Mouse (Mus musculus) forebrain, embryonic 11.5 days (tissue): ENCODE results near the gene Slc4a7. TPM values are rescaled to one million over a fixed set of nuclear protein-coding genes. Genes with fewer than 3 reads are reported as not detected.

Source experiments
- ATAC-seq: fragments of 200-750 bp; cut with Nextera tagmentation; replicated peaks from 2 replicates; pipeline ENCODE4 v1.8.0; 2017; ENCODE audit warnings: moderate TSS enrichment; ENCODE audit not compliant: low FRiP score
- DNase-seq: peaks from one replicate; pipeline ENCODE4 v3.0.0-alpha.2; 2017; ENCODE audit warnings: low spot score
- H3K27ac ChIP-seq: fragments of 300-500 bp; sonication (generic); 2 replicates; pipeline ENCODE4 v1.5.1; 2014; ENCODE audit warnings: low read depth, low read length
- H3K27me3 ChIP-seq: fragments of 300-500 bp; sonication (generic); 2 replicates; pipeline ENCODE4 v1.6.1; 2014; ENCODE audit warnings: mild to moderate bottlenecking, low read length, mixed read lengths; ENCODE audit not compliant: control insufficient read depth, insufficient read depth
- H3K36me3 ChIP-seq: fragments of 300-500 bp; sonication (generic); 2 replicates; pipeline ENCODE4 v1.6.1; 2014; ENCODE audit warnings: mild to moderate bottlenecking, low read length, moderate library complexity, mixed read lengths; ENCODE audit not compliant: control insufficient read depth, insufficient read depth
- H3K4me1 ChIP-seq: fragments of 300-500 bp; sonication (generic); replicated peaks from 2 replicates; pipeline ENCODE4 v1.6.1; 2014; ENCODE audit warnings: low read length, mixed read lengths; ENCODE audit not compliant: control insufficient read depth, insufficient read depth
- H3K4me2 ChIP-seq: fragments of 300-500 bp; sonication (generic); 2 replicates; pipeline ENCODE4 v1.6.1; 2014; ENCODE audit warnings: low read depth, mild to moderate bottlenecking, low read length, moderate library complexity, mixed read lengths; ENCODE audit not compliant: severe bottlenecking
- H3K4me3 ChIP-seq: fragments of 300-500 bp; sonication (generic); 2 replicates; pipeline ENCODE4 v1.5.1; 2014; ENCODE audit warnings: low read depth, low read length
- H3K9ac ChIP-seq: fragments of 300-500 bp; sonication (generic); 2 replicates; pipeline ENCODE4 v1.6.1; 2014; ENCODE audit warnings: low read length
- H3K9me3 ChIP-seq: fragments of 300-500 bp; sonication (generic); 2 replicates; pipeline ENCODE4 v1.6.1; 2016; ENCODE audit warnings: low read length, mixed read lengths; ENCODE audit not compliant: control insufficient read depth
- WGBS: fragments of 180-500 bp; shearing (Covaris S2); extraction: QIAGEN DNeasy Blood & Tissue Kit; methylation state at CpG from one replicate; pipeline ENCODE4 v1.1.7; 2014; 5-methylcytosine and 5-hydroxymethylcytosine counted together
- polyA plus RNA-seq: library from polyadenylated mRNA; unstranded; fragments of >200 nt; fragmentation: Nextera tagmentation; extraction: Ambion mirVana; gene quantifications from 2 replicates; pipeline ENCODE4 v1.2.1, GENCODE M21; 2014

Gene Slc4a7
- 31.7 and 33.5 TPM in 2 replicates for polyA plus RNA-seq

DNA sequence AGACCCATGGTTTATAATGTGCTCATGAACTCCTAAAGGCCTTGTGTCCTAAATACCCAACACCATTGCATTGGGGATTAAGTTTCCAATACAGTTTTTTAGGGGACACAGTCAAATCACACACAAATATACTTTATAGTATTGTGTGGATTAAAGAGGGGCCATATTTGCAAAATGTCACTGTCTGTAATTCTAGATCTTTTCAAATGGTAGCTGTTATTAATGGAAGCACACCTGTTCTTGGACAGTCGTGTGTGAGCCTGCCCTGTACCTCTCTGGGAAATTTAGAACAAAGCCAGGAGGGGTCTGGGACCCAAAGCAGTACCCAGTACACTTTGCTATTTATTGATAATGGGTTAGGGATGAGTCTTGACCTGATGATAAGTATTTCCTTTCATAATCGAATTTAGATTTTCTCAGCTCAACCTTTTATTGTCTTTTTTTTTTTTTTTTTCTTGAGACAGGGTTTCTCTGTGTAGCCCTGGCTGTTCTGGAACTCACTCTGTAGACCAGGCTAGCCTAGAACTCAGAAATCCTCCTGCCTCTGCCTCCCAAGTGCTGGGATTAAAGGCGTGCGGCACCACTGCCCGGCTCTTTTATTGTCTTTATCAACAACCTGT lies at the start of gene Slc4a7:
Gene Slc4a7, plus strand, starts transcription at position 570 of the 620 bp plus-strand sequence.
- no peaks in the 10 kb centered on the region for H3K4me1 ChIP-seq
- H3K4me2 ChIP-seq: peak within 1 kb of the TSS; percentile 65; the same call in 1 of the 2 replicates
- peak within 1 kb of the TSS; percentile 98 for H3K9ac ChIP-seq
- peak within 1 kb of the TSS; percentile 84 for H3K4me3 ChIP-seq
- H3K9me3 ChIP-seq: no peaks in the 10 kb centered on the region
- 86% methylated on average over 5 of the region's 5 CpGs for WGBS
- peak within 1 kb of the TSS; percentile 96 for H3K27ac ChIP-seq
- H3K27me3 ChIP-seq: no peaks in the 10 kb centered on the region
- DNase-seq (no peak), ATAC-seq (peak; percentile 0; the same call in 1 of the 2 replicates)
- H3K36me3 ChIP-seq: no peaks in the 10 kb centered on the region

DNA sequence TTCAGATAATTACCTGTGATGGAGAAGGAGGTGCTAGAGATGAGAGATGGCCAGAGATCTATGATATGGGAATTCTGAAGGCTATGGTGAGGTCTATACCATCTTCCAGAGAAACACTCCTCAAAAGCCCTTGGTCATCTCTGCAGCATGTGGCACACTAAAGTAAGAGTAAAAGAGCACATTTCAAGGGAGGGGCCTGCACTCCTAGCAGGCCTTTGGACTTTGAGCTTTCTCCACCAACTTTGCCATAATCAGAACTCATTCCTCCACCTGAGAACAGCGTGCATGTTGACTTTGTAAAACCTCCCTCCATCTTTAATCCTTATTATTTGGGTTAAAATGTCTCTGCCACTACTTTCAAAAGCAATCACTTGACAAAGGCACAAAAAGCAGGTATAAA lies 31.5 kb upstream of the Slc4a7 start:
- 82% methylated on average over 1 of the region's 1 CpGs for WGBS
- no peaks in the 10 kb centered on the region for H3K27me3 ChIP-seq
- H3K4me3 ChIP-seq: no peak overlapping the region
- no peaks in the 10 kb centered on the region for H3K36me3 ChIP-seq
- H3K27ac ChIP-seq: no peak overlapping the region
- H3K9ac ChIP-seq: no peak overlapping the region
- DNase-seq (no peak), ATAC-seq (no peak)
- H3K9me3 ChIP-seq: no peaks in the 10 kb centered on the region
- H3K4me2 ChIP-seq: no peak overlapping the region
- no peaks in the 10 kb centered on the region for H3K4me1 ChIP-seq

DNA sequence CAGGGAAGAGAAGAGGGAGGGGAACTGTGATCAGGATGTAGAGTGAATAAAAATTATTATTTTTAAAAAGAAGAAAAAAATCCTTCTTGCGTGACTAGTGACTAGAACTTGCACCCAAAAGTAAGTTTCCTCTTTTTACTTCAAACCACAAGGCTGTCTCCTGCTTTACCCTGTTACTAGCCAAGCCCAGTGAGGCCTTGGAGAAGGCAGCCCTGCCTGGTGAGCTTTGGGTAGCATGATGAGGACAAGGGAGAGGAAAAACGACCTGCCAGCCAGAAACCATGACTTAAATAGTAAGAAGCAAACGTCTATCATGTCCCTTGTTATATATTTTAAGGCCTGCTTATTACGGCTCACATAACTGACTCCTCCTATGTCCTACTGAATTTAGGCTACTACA lies 20.5 kb upstream of the Slc4a7 start:
- WGBS: 76% methylated on average over 4 of the region's 4 CpGs
- Histone ChIP-seq H3K9ac (no peak overlapping the region), H3K27ac (no peak overlapping the region), H3K4me3 (no peak overlapping the region), H3K4me2 (no peak overlapping the region), H3K9me3 (no peaks in the 10 kb centered on the region), H3K36me3 (no peaks in the 10 kb centered on the region), H3K4me1 (no peaks in the 10 kb centered on the region), H3K27me3 (no peaks in the 10 kb centered on the region)
- DNase-seq (no peak), ATAC-seq (no peak)

DNA sequence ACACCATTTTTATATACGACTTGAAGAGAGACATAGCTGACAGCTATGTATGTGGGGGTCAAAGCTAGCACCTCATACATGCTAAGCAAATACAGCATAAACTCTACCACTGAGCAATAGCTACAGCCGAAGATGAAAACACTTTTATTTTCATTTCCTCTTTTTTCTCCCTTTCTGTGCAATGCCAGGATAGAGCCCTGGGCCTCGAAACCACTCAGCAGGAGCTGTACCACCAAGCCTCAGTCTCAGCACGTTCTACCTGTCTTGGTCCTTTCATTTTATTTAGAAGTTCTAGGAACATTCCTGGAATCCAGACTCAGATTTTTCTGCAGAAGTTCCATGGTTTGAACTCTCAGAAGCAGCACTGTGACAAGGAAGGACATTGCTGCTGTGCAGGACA lies 17.3 kb upstream of the Slc4a7 start:
- Histone ChIP-seq H3K4me2 (no peak overlapping the region), H3K9me3 (no peaks in the 10 kb centered on the region), H3K4me3 (no peak overlapping the region), H3K27me3 (no peaks in the 10 kb centered on the region), H3K4me1 (no peaks in the 10 kb centered on the region), H3K9ac (no peak overlapping the region), H3K36me3 (no peaks in the 10 kb centered on the region), H3K27ac (no peak overlapping the region)
- ATAC-seq (no peak), DNase-seq (no peak)
- WGBS: 74% methylated on average over 4 of the region's 4 CpGs

DNA sequence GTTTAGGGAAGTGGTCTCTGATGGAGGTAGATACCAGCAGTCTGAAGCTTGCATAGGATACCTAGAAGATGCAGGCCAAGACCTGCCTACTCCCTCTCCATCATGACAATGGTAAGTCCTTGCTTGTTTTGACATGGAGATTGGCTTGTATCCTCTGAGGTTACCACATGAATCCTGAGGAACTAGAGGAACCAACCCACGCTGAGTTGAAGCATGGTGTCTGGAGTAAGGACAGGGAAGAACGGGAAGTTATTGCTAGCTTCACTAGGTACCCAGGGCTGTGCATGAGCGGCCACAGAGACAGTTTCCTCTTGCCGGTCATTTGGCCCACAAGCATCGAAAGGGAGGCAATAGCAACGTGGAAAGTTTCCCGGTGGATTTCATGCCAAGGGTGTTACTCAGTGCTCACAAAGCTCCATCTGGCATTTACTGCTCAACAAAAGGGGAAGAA lies 16.0 kb upstream of the Slc4a7 start:
- Histone ChIP-seq H3K4me3 (no peak overlapping the region), H3K9ac (no peak overlapping the region), H3K36me3 (no peaks in the 10 kb centered on the region), H3K27me3 (no peaks in the 10 kb centered on the region), H3K4me2 (no peak overlapping the region), H3K4me1 (no peaks in the 10 kb centered on the region), H3K27ac (no peak overlapping the region), H3K9me3 (no peaks in the 10 kb centered on the region)
- no peak for DNase-seq
- ATAC-seq: no peak
- 87% methylated on average over 7 of the region's 7 CpGs for WGBS

DNA sequence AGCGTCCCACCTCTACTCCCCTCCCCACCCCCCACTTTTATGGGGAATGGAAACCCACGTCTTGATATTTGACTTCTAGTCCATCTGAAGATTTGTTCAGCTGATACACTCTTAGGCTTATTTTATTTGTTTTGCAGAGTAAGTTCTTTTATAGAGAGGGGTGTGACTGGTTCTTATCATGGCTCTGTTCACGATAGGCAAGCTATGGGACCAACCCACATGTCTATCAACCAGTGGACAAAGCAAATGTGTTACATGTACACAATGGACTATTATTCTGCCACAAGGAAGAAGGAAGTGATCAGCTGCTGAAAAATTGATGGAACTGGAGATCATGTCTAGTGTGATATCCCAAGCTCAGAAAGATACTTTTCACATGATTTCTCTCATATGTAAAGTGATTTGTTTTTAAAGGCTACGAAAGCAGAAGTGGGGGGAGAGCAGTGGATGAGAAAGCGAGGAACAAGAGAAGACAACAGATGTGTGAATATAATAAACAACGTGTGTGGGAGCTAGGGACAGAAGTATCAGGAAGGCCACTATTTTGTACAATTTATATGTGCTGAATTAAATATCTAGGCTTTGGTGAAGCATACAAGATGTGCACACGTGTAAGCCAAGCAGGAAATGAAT lies 14.7 kb upstream of the Slc4a7 start:
- no peak overlapping the region for H3K27ac ChIP-seq
- H3K4me3 ChIP-seq: no peak overlapping the region
- no peaks in the 10 kb centered on the region for H3K27me3 ChIP-seq
- no peaks in the 10 kb centered on the region for H3K4me1 ChIP-seq
- 81% methylated on average over 7 of the region's 7 CpGs for WGBS
- no peaks in the 10 kb centered on the region for H3K9me3 ChIP-seq
- H3K36me3 ChIP-seq: no peaks in the 10 kb centered on the region
- ATAC-seq (no peak), DNase-seq (no peak)
- no peak overlapping the region for H3K4me2 ChIP-seq
- no peak overlapping the region for H3K9ac ChIP-seq

DNA sequence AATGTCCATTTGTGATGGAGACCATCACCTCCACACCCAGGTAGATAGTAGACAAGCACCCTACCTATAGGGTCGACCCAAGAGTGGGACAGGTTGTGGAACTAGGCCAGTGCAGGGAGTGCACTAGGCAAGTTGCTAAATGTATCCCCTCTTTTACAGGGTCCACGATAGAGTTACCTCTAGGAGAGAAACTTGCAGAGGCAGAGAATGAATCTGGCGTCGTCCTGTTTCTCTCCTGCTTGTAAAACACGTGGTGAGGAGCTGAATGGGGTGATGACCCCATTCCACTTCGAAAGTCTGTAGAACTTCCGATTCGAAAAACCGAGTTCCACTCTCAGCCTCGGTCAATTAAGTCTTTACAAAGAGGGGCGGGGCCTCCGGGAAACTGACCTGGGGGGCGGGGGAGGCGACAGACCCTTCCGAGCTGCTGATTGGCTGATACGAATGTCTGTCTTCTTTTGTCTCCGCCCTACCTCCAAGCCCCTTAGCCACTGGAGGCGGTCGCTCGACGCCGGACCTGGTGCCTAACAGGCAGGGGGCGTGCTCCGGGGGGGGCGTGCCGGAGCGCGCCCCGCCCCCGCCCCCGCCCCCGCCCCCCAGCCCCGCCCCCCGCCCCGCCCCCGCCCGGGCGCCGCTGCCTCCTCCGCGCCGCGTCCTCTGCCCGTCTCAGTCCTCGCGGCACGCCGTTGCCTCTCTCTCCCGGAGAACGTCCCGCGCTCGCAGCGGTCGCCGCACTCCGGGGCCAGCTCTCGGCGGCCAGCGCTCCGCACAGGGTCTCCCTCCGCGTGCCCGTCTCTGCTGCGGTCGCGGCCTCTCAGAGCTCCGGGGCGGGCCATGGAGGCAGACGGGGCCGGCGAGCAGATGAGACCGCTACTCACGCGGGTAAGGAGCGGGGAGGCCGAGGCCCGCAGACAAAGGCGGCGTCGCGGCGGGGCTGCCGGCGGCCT lies 593 bp downstream of the Slc4a7 start:
- WGBS: under 1% methylated on average over 45 of the region's 85 CpGs
- Histone ChIP-seq H3K4me2 (peak overlapping the region; percentile 65; the same call in 1 of the 2 replicates), H3K4me1 (no peaks in the 10 kb centered on the region), H3K9me3 (no peaks in the 10 kb centered on the region), H3K27me3 (no peaks in the 10 kb centered on the region), H3K9ac (peak overlapping the region; percentile 98), H3K27ac (peak overlapping the region; percentile 96), H3K36me3 (no peaks in the 10 kb centered on the region), H3K4me3 (peak overlapping the region; percentile 84)
- ATAC-seq (peak; percentile 96), DNase-seq (peak; percentile 97)

DNA sequence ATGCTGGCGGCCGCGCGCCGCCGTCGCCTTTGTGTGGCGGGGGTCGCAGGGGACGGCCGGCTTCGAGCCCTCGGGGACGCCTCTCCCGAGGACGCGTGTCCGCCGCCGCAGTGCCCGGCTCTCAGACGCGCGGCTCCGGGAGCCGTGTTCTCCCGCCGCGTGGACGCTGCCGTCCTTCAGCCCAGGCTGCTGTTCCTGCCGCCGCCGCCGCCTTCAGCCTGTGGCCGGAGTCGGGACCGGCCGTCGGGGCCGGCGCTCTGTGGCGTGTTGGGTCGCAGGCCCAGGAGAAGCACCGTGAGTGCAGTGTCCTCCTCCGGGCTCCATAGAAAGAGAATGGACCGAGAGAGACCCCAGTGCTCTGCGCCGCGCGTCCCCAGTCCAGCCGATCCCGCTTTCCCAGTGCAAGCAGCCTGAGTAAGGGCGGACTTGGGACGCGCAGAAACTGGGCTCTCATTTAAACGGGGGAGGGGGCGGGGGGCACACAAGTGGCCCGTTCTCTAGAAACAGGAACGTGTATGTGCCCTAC lies 1.3 kb downstream of the Slc4a7 start:
- ATAC-seq (peak; percentile 54; the same call in 1 of the 2 replicates), DNase-seq (peak; percentile 86)
- under 1% methylated on average over 53 of the region's 60 CpGs for WGBS
- H3K4me1 ChIP-seq: no peaks in the 10 kb centered on the region
- no peaks in the 10 kb centered on the region for H3K27me3 ChIP-seq
- peak overlapping the region; percentile 84 for H3K4me3 ChIP-seq
- no peaks in the 10 kb centered on the region for H3K9me3 ChIP-seq
- H3K4me2 ChIP-seq: peak overlapping the region; percentile 65
- peak overlapping the region; percentile 98 for H3K9ac ChIP-seq
- peak overlapping the region; percentile 96 for H3K27ac ChIP-seq
- no peaks in the 10 kb centered on the region for H3K36me3 ChIP-seq
